Mouse (Mus musculus) hindbrain, embryonic 10.5 days (tissue): Measurements from ENCODE around the gene Hcrtr1. TPM values are rescaled to one million over a fixed set of nuclear protein-coding genes. Genes with fewer than 3 reads are reported as not detected.
A peak's percentile ranks its signal among the peaks of the same experiment; 100 is the strongest.

Experiments
- DNase-seq: peaks from one replicate; pipeline ENCODE4 v3.0.0-alpha.2; 2017; ENCODE audit warnings: low spot score
- H3K27ac ChIP-seq: fragments of 300-500 bp; sonication (generic); 2 replicates; pipeline ENCODE4 v1.5.1; 2016; ENCODE audit warnings: mild to moderate bottlenecking, moderate library complexity
- H3K27me3 ChIP-seq: fragments of 300-500 bp; sonication (generic); 2 replicates; pipeline ENCODE4 v1.6.1; 2016; ENCODE audit warnings: mild to moderate bottlenecking; ENCODE audit not compliant: poor library complexity, insufficient read depth, severe bottlenecking
- H3K36me3 ChIP-seq: fragments of 300-500 bp; sonication (generic); 2 replicates; pipeline ENCODE4 v1.6.1; 2016; ENCODE audit warnings: mild to moderate bottlenecking, moderate library complexity
- H3K4me1 ChIP-seq: fragments of 300-500 bp; sonication (generic); replicated peaks from 2 replicates; pipeline ENCODE4 v1.6.1; 2016; ENCODE audit warnings: mild to moderate bottlenecking
- H3K4me3 ChIP-seq: fragments of 300-500 bp; sonication (generic); 2 replicates; pipeline ENCODE4 v1.5.1; 2016; ENCODE audit warnings: mild to moderate bottlenecking, moderate library complexity
- H3K9me3 ChIP-seq: fragments of 300-500 bp; sonication (generic); 2 replicates; pipeline ENCODE4 v1.6.1; 2016; ENCODE audit warnings: mild to moderate bottlenecking, moderate library complexity
- WGBS: fragments of 180-500 bp; shearing (Covaris S2); methylation state at CpG from one replicate; pipeline ENCODE4 v1.1.7; 2016; 5-methylcytosine and 5-hydroxymethylcytosine counted together
- polyA plus RNA-seq: library from polyadenylated mRNA; unstranded; fragments of >200 nt; fragmentation: Nextera tagmentation; extraction: Ambion mirVana; gene quantifications from 2 replicates; pipeline ENCODE4 v1.2.1, GENCODE M21; 2016

The Hcrtr1 gene
- polyA plus RNA-seq, 1 experiment from 2014 or later, result 0.85 TPM

- DNase-seq, result no peak
- Histone ChIP-seq H3K4me1 (peaks cover 31% of the 10 kb centered on the region), H3K9me3 (no peaks in the 10 kb centered on the region), H3K27me3 (peaks cover 5% of the 10 kb centered on the region; the same call in 1 of the 2 replicates), H3K27ac (no peak overlapping the region), H3K4me3 (no peak overlapping the region), H3K36me3 (peaks cover 35% of the 10 kb centered on the region)
- WGBS, result 79% methylated on average over 10 of the region's 10 CpGs
Observed at GRCm38 (mm10) chr4:130130082-130130481, 9.1 kb downstream of the Hcrtr1 start.

DNA sequence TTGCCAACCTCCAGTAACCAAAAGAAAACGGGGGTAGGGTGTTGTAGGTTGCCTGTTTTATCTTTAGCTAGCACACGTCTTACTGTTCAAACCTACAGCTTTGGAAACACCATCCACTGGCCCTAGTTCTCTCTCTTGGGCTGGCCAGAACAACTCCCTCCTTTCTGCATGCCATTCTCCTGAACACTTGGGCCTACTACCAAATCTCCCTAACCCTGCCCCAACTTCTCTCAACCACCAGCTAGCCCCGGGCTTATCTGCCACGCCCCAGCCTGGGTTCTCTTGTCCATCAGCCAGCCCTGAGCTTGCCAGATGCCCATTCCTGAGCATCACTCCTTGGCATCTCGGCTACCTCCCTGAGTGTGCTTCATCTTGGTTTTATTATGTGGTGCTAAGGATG is 10.3 kb downstream of the Hcrtr1 start:
- peaks cover 47% of the 10 kb centered on the region for H3K36me3 ChIP-seq
- no peak overlapping the region for H3K4me3 ChIP-seq
- DNase-seq, result no peak
- WGBS, result 85% methylated on average over 5 of the region's 5 CpGs
- H3K9me3 ChIP-seq, result no peaks in the 10 kb centered on the region
- H3K27ac ChIP-seq, result no peak overlapping the region
- peaks cover 5% of the 10 kb centered on the region; the same call in 1 of the 2 replicates for H3K27me3 ChIP-seq
- H3K4me1 ChIP-seq, result peaks cover 28% of the 10 kb centered on the region

- peaks cover 5% of the 10 kb centered on the region; the same call in 1 of the 2 replicates for H3K27me3 ChIP-seq
- peak; percentile 39 for DNase-seq
- no peak overlapping the region for H3K27ac ChIP-seq
- 59% methylated on average over 5 of the region's 5 CpGs for WGBS
- no peaks in the 10 kb centered on the region for H3K9me3 ChIP-seq
- H3K4me1 ChIP-seq, result peaks cover 43% of the 10 kb centered on the region
- no peak overlapping the region for H3K4me3 ChIP-seq
- H3K36me3 ChIP-seq, result peaks cover 76% of the 10 kb centered on the region
Observed at GRCm38 (mm10) chr4:130125935-130126334, 13.2 kb downstream of the Hcrtr1 start.

DNA sequence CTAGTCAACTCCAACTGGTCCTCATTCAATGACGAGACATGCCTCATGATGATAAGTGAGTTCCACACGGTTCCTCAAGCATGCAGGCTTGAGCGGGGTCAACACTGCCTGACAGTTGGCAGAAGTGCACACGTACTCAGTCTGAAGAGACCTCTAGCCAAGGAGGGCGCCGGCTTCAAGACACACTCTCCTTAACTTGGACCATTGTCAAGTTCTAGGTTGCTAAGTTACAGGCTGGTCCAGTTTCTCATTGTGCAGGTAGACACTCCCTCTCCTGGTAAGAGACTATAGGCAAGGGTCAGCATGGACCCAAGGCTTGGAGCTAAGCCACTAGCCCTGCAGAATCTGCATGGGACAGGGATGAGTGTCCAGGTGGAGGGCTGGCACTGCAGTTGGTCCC is 14.0 kb downstream of the Hcrtr1 start:
- 95% methylated on average over 6 of the region's 6 CpGs for WGBS

GRCm38 (mm10) chr4:130124110-130124509 is 15.0 kb downstream of the Hcrtr1 start:
- no peak for DNase-seq
- H3K9me3 ChIP-seq, result no peaks in the 10 kb centered on the region
- no peak overlapping the region for H3K27ac ChIP-seq
- no peaks in the 10 kb centered on the region for H3K27me3 ChIP-seq
- no peak overlapping the region for H3K4me3 ChIP-seq
- H3K4me1 ChIP-seq, result peaks cover 34% of the 10 kb centered on the region
- 88% methylated on average over 4 of the region's 4 CpGs for WGBS
- H3K36me3 ChIP-seq, result peaks cover 78% of the 10 kb centered on the region

More for the DNA sequence above, 14.0 kb downstream of the Hcrtr1 start:
- no peaks in the 10 kb centered on the region for H3K9me3 ChIP-seq
- peaks cover 37% of the 10 kb centered on the region for H3K4me1 ChIP-seq
- no peaks in the 10 kb centered on the region for H3K27me3 ChIP-seq
- H3K36me3 ChIP-seq, result peaks cover 78% of the 10 kb centered on the region
- no peak overlapping the region for H3K27ac ChIP-seq
- no peak for DNase-seq
- H3K4me3 ChIP-seq, result no peak overlapping the region

GRCm38 (mm10) chr4:130123020-130123419 is 16.1 kb downstream of the Hcrtr1 start:
- no peak overlapping the region for H3K4me3 ChIP-seq
- DNase-seq, result no peak
- no peak overlapping the region for H3K27ac ChIP-seq
- H3K4me1 ChIP-seq, result peaks cover 30% of the 10 kb centered on the region
- peaks cover 73% of the 10 kb centered on the region for H3K36me3 ChIP-seq
- 88% methylated on average over 5 of the region's 5 CpGs for WGBS
- H3K27me3 ChIP-seq, result no peaks in the 10 kb centered on the region
- H3K9me3 ChIP-seq, result no peaks in the 10 kb centered on the region

GRCm38 (mm10) chr4:130121560-130121959 is 17.6 kb downstream of the Hcrtr1 start:
- H3K4me3 ChIP-seq, result no peak overlapping the region
- H3K36me3 ChIP-seq, result peaks cover 63% of the 10 kb centered on the region
- H3K27ac ChIP-seq, result no peak overlapping the region
- H3K9me3 ChIP-seq, result no peaks in the 10 kb centered on the region
- H3K27me3 ChIP-seq, result no peaks in the 10 kb centered on the region
- peaks cover 28% of the 10 kb centered on the region for H3K4me1 ChIP-seq
- WGBS, result 69% methylated on average over 8 of the region's 8 CpGs
- no peak for DNase-seq

- Histone ChIP-seq H3K36me3 (peaks cover 58% of the 10 kb centered on the region), H3K4me3 (no peak overlapping the region), H3K27me3 (no peaks in the 10 kb centered on the region), H3K9me3 (no peaks in the 10 kb centered on the region), H3K4me1 (peaks cover 22% of the 10 kb centered on the region), H3K27ac (no peak overlapping the region)
- no peak for DNase-seq
- 72% methylated on average over 4 of the region's 4 CpGs for WGBS
Observed at GRCm38 (mm10) chr4:130120752-130121151, 18.4 kb downstream of the Hcrtr1 start.

- 100% methylated on average over 1 of the region's 1 CpGs for WGBS
- H3K4me1 ChIP-seq, result peaks cover 13% of the 10 kb centered on the region
Observed at GRCm38 (mm10) chr4:130112732-130113131, 26.4 kb downstream of the Hcrtr1 start.

DNA sequence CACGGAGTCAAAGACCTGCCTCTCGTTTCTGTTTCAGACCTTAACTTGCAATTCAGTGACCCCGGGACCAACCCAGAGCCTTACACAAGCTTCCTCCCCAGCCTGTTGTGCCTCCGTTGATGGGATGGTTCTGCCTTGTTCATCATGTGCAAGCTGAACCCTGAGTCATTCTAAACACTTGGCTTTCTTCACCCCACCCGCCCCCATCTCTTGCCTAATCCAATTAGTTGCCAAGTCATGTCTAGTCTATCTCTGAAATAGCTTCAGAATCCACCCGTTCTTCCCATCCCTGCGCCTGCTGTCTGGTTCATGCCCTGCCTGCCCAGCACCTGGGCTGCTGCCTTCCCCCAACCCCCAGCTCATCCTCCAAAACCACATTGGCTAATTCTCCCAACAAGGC is 26.9 kb downstream of the Hcrtr1 start:
- Histone ChIP-seq H3K36me3 (peaks cover 25% of the 10 kb centered on the region), H3K27ac (no peak overlapping the region), H3K4me3 (no peak overlapping the region), H3K4me1 (peaks cover 13% of the 10 kb centered on the region), H3K27me3 (no peaks in the 10 kb centered on the region), H3K9me3 (no peaks in the 10 kb centered on the region)
- WGBS, result 87% methylated on average over 7 of the region's 7 CpGs
- DNase-seq, result no peak

More at GRCm38 (mm10) chr4:130112732-130113131, 26.4 kb downstream of the Hcrtr1 start:
- H3K36me3 ChIP-seq, result peaks cover 30% of the 10 kb centered on the region
- H3K27me3 ChIP-seq, result no peaks in the 10 kb centered on the region
- H3K9me3 ChIP-seq, result no peaks in the 10 kb centered on the region
- H3K4me3 ChIP-seq, result no peak overlapping the region
- H3K27ac ChIP-seq, result no peak overlapping the region
- DNase-seq, result no peak

GRCm38 (mm10) chr4:130110091-130110490 is 29.1 kb downstream of the Hcrtr1 start:
- WGBS, result 91% methylated on average over 7 of the region's 7 CpGs
- DNase-seq, result no peak
- no peaks in the 10 kb centered on the region for H3K9me3 ChIP-seq
- no peak overlapping the region for H3K27ac ChIP-seq
- H3K27me3 ChIP-seq, result no peaks in the 10 kb centered on the region
- peaks cover 16% of the 10 kb centered on the region; the same call in 1 of the 2 replicates for H3K36me3 ChIP-seq
- no peak overlapping the region for H3K4me3 ChIP-seq
- H3K4me1 ChIP-seq, result peaks cover 19% of the 10 kb centered on the region

GRCm38 (mm10) chr4:130109666-130110065 is 29.5 kb downstream of the Hcrtr1 start:
- Histone ChIP-seq H3K27me3 (no peaks in the 10 kb centered on the region), H3K4me3 (no peak overlapping the region), H3K36me3 (0 out of 2 replicates have a peak, but pooled peaks cover 12% of the 10 kb centered on the region), H3K4me1 (peaks cover 19% of the 10 kb centered on the region), H3K27ac (no peak overlapping the region), H3K9me3 (no peaks in the 10 kb centered on the region)
- 92% methylated on average over 9 of the region's 9 CpGs for whole genome bisulfite sequencing
- DNase-seq, result no peak

DNA sequence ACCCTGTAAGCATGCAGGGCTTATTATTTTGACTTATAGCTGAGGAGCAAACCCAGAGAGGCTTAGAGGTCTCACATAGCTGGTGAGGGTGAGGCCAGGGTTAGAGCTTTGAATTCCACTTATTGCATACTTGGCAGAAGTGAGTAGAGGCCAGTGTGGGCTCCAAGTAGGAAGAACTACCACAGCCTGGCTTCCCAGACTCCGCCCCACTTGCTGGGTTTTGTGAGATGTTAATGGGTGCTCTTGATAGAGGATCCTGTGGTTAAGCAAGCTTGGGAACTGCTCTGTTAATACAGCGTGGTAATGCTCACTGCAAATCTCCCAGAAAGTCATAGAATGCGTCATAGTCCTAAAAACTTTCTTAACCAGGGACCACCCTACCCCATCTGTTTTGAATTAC is 30.2 kb downstream of the Hcrtr1 start:
- Histone ChIP-seq H3K27me3 (no peaks in the 10 kb centered on the region), H3K9me3 (no peaks in the 10 kb centered on the region), H3K4me3 (peak overlapping the region; percentile 1; the same call in 1 of the 2 replicates), H3K4me1 (peaks cover 19% of the 10 kb centered on the region), H3K36me3 (0 out of 2 replicates have a peak, but pooled peaks cover 6% of the 10 kb centered on the region), H3K27ac (no peak overlapping the region)
- no peak for DNase-seq
- 84% methylated on average over 3 of the region's 3 CpGs for WGBS
